Mouse (Mus musculus) E14TG2a.4 (cell line): ENCODE measurements around the gene Sorcs1.

Source experiments
- CTCF ChIP-seq: conservative IDR thresholded peaks from 2 replicates; pipeline ENCODE4 v1.5.1; 2014; ENCODE audit warnings: low read length
- NANOG ChIP-seq: IDR thresholded peaks from 2 replicates; pipeline ENCODE4 v1.6.1; 2014; ENCODE audit warnings: borderline replicate concordance, low read length, mixed read lengths
- POU5F1 ChIP-seq: IDR thresholded peaks from 2 replicates; pipeline ENCODE4 v1.6.1; 2014; ENCODE audit warnings: low read length, borderline replicate concordance

DNA sequence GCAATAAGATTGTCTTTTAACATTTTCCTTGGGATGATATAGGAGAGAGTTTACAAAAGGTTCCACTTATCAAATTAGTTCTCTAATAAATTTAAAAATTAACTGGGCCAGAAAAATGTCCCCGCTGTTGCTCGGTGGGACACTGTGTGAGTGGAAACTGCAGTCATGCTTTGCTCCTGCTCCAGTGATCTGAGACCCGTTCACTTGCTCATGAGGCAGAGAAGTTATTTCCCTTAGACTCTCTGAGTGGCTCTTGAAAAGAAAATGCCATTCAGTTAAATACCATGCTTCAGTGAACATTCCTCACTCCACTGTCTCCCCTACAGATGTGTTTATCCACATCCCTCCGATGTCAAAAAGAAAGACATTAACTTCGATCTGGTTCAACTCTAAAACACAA, 144.4 kb downstream of the Sorcs1 start:
- TF ChIP-seq CTCF: no peak
- TF ChIP-seq POU5F1: no peak
- no peak for TF ChIP-seq NANOG
